Mouse (Mus musculus): ENCODE measurements around the gene Abat.

Abat gene

DNA sequence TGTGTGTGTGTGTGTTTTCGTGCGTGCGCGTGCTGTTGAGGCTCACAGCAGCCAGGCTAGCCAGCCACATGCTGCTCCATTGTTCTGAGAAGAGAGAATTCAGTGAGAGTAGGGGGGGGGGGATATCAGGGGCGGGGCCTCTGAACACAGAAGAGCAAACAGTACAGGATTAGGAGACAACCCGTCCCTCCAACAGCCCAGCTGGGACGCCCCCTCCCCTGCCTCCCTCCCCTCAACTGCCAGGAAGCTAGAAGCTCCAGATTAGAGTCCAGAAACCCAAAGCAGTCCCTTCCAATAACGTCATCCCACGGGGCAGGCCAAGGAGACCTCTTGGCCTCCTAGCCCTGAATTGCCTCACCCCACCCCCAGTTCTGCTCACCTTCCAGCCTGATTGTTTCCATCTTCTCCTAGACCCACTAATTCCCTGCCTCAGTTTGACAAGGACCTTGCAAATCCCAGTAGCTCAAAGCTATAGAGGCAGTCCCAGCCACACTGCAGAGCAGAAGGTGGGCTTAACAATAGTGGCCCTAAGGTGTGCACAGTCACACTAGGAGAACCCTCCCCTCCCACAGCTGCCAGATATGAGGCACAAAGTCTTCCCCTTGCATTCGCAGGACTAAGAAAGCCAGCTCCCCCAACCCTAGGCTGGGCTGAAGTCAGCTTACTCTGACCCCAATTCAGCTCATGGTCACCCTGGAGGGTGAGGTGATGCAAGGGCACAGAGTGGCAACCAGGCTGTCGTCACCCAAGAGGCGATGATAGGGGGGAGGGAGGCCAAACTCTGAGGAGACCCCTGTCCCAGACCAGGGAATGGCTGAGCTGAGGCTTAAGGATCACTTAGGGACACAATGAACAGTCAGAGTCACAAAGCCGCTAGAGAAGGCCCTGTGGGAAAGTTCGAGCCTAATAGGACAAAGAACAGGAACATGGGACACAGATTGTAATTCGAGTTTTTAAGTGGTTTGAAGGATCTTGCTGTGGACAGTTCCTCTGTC is 157.1 kb downstream of the Abat start:
- no peak for DNase-seq (ENCODE audit: low read depth, low spot score)

All from CD4-positive, CD25-positive, alpha-beta regulatory T cell, adult 2 months (primary cell).